Mouse (Mus musculus) embryonic facial prominence, embryonic 11.5 days (tissue): ENCODE data around the gene Tldc1. TPM values are rescaled to one million over a fixed set of nuclear protein-coding genes. Genes with fewer than 3 reads are reported as not detected.

Experiments used
- ATAC-seq: fragments of 200-750 bp; cut with Nextera tagmentation; replicated peaks from 2 replicates; pipeline ENCODE4 v1.8.0; 2017; ENCODE audit warnings: low read depth; ENCODE audit not compliant: insufficient number of reproducible peaks, low FRiP score, low TSS enrichment
- DNase-seq: peaks from one replicate; pipeline ENCODE4 v3.0.0-alpha.2; 2015; ENCODE audit warnings: low spot score
- H3K27ac ChIP-seq: fragments of 300-500 bp; sonication (generic); replicated peaks from 2 replicates; pipeline ENCODE4 v1.5.1; 2014; ENCODE audit warnings: mild to moderate bottlenecking, low read depth, low read length, control low read depth
- H3K27me3 ChIP-seq: fragments of 300-500 bp; sonication (generic); 2 replicates; pipeline ENCODE4 v1.6.1; 2014; ENCODE audit warnings: mild to moderate bottlenecking, low read length, moderate library complexity, mixed read lengths; ENCODE audit not compliant: control insufficient read depth, insufficient read depth
- H3K36me3 ChIP-seq: fragments of 300-500 bp; sonication (generic); replicated peaks from 2 replicates; pipeline ENCODE4 v1.6.1; 2014; ENCODE audit warnings: low read depth, mild to moderate bottlenecking, low read length, moderate library complexity, mixed read lengths; ENCODE audit not compliant: control insufficient read depth, insufficient read depth
- H3K4me1 ChIP-seq: fragments of 300-500 bp; sonication (generic); 2 replicates; pipeline ENCODE4 v1.6.1; 2014; ENCODE audit warnings: low read length, mixed read lengths; ENCODE audit not compliant: control insufficient read depth, insufficient read depth
- H3K4me2 ChIP-seq: fragments of 300-500 bp; sonication (generic); 2 replicates; pipeline ENCODE4 v1.6.1; 2014; ENCODE audit warnings: low read depth, mild to moderate bottlenecking, control low read depth, low read length, moderate library complexity
- H3K4me3 ChIP-seq: fragments of 300-500 bp; sonication (generic); 2 replicates; pipeline ENCODE4 v1.5.1; 2014; ENCODE audit warnings: low read depth, low read length, control low read depth
- H3K9ac ChIP-seq: fragments of 300-500 bp; sonication (generic); replicated peaks from 2 replicates; pipeline ENCODE4 v1.6.1; 2014; ENCODE audit warnings: mild to moderate bottlenecking, control low read depth, low read length
- H3K9me3 ChIP-seq: fragments of 300-500 bp; sonication (generic); replicated peaks from 2 replicates; pipeline ENCODE4 v1.6.1; 2016; ENCODE audit warnings: mild to moderate bottlenecking, low read length, inconsistent platforms, mixed read lengths; ENCODE audit not compliant: control insufficient read depth
- WGBS: fragments of 180-500 bp; shearing (Covaris S2); extraction: QIAGEN DNeasy Blood & Tissue Kit; methylation state at CpG from one replicate; pipeline ENCODE4 v1.1.7; 2014; 5-methylcytosine and 5-hydroxymethylcytosine counted together
- polyA plus RNA-seq: library from polyadenylated mRNA; unstranded; fragments of >200 nt; fragmentation: Nextera tagmentation; extraction: Ambion mirVana; gene quantifications from 2 replicates; pipeline ENCODE4 v1.2.1, GENCODE M21; 2014

Tldc1 gene
- polyA plus RNA-seq, 1 experiment from 2014 or later, result 6.5 TPM

- ATAC-seq (no peak), DNase-seq (no peak)
- WGBS, result 97% methylated on average over 8 of the region's 8 CpGs
- no peaks in the 10 kb centered on the region for H3K36me3 ChIP-seq
- H3K27me3 ChIP-seq, result no peaks in the 10 kb centered on the region
- no peak overlapping the region for H3K27ac ChIP-seq
- no peak overlapping the region for H3K4me2 ChIP-seq
- no peaks in the 10 kb centered on the region for H3K4me1 ChIP-seq
- H3K9ac ChIP-seq, result no peak overlapping the region
- no peak overlapping the region for H3K4me3 ChIP-seq
- no peaks in the 10 kb centered on the region for H3K9me3 ChIP-seq
Observed at GRCm38 (mm10) chr8:119819976-119820375, 41.8 kb upstream of the Tldc1 start.

- 75% methylated on average over 7 of the region's 7 CpGs for WGBS
- no peak overlapping the region for H3K4me3 ChIP-seq
- H3K4me2 ChIP-seq, result no peak overlapping the region
- H3K36me3 ChIP-seq, result no peaks in the 10 kb centered on the region
- no peak overlapping the region for H3K27ac ChIP-seq
- no peak overlapping the region for H3K9ac ChIP-seq
- H3K4me1 ChIP-seq, result no peaks in the 10 kb centered on the region
- DNase-seq (no peak), ATAC-seq (no peak)
- no peaks in the 10 kb centered on the region for H3K27me3 ChIP-seq
- no peaks in the 10 kb centered on the region for H3K9me3 ChIP-seq
Observed at GRCm38 (mm10) chr8:119819316-119819715, 41.1 kb upstream of the Tldc1 start.

- peaks cover 7% of the 10 kb centered on the region; the same call in 1 of the 2 replicates for H3K4me1 ChIP-seq
- H3K9me3 ChIP-seq, result no peaks in the 10 kb centered on the region
- ATAC-seq, result no peak
- no peak overlapping the region for H3K4me2 ChIP-seq
- no peak overlapping the region for H3K9ac ChIP-seq
- no peak overlapping the region for H3K4me3 ChIP-seq
- H3K36me3 ChIP-seq, result no peaks in the 10 kb centered on the region
- WGBS, result 27% methylated on average over 12 of the region's 12 CpGs
- DNase-seq, result no peak
- no peaks in the 10 kb centered on the region for H3K27me3 ChIP-seq
- H3K27ac ChIP-seq, result no peak overlapping the region
Observed at GRCm38 (mm10) chr8:119817446-119817845, 39.2 kb upstream of the Tldc1 start.

GRCm38 (mm10) chr8:119816219-119816618 is 38.0 kb upstream of the Tldc1 start:
- Histone ChIP-seq H3K36me3 (no peaks in the 10 kb centered on the region), H3K4me1 (peaks cover 7% of the 10 kb centered on the region; the same call in 1 of the 2 replicates)
- 73% methylated on average over 6 of the region's 6 CpGs for WGBS

GRCm38 (mm10) chr8:119812650-119813431 is 34.6 kb upstream of the Tldc1 start:
- ATAC-seq (no peak), DNase-seq (no peak)
- H3K4me3 ChIP-seq, result no peak overlapping the region
- H3K27ac ChIP-seq, result peak overlapping the region; percentile 52; the same call in 1 of the 2 replicates
- no peak overlapping the region for H3K9ac ChIP-seq
- H3K36me3 ChIP-seq, result no peaks in the 10 kb centered on the region; the same call in 1 of the 2 replicates
- peaks cover 7% of the 10 kb centered on the region; the same call in 1 of the 2 replicates for H3K4me1 ChIP-seq
- H3K27me3 ChIP-seq, result no peaks in the 10 kb centered on the region
- H3K9me3 ChIP-seq, result no peaks in the 10 kb centered on the region
- H3K4me2 ChIP-seq, result no peak overlapping the region
- 73% methylated on average over 12 of the region's 12 CpGs for WGBS

More at GRCm38 (mm10) chr8:119816219-119816618, 38.0 kb upstream of the Tldc1 start:
- no peaks in the 10 kb centered on the region for H3K9me3 ChIP-seq
- no peak overlapping the region for H3K27ac ChIP-seq
- DNase-seq, result no peak
- H3K4me3 ChIP-seq, result no peak overlapping the region
- no peak overlapping the region; the same call in 1 of the 2 replicates for H3K9ac ChIP-seq
- H3K27me3 ChIP-seq, result no peaks in the 10 kb centered on the region
- no peak overlapping the region for H3K4me2 ChIP-seq
- no peak for ATAC-seq

- WGBS, result 56% methylated on average over 6 of the region's 6 CpGs
- no peak overlapping the region for H3K27ac ChIP-seq
Observed at GRCm38 (mm10) chr8:119811925-119812324, 33.7 kb upstream of the Tldc1 start.

GRCm38 (mm10) chr8:119810953-119811499 is 32.8 kb upstream of the Tldc1 start:
- H3K36me3 ChIP-seq, result no peaks in the 10 kb centered on the region; the same call in 1 of the 2 replicates
- no peak for ATAC-seq
- no peak for DNase-seq
- no peak overlapping the region for H3K4me2 ChIP-seq
- no peak overlapping the region for H3K4me3 ChIP-seq
- WGBS, result 90% methylated on average over 14 of the region's 14 CpGs
- no peak overlapping the region for H3K27ac ChIP-seq
- peaks cover 7% of the 10 kb centered on the region for H3K4me1 ChIP-seq
- no peak overlapping the region for H3K9ac ChIP-seq
- no peaks in the 10 kb centered on the region for H3K9me3 ChIP-seq
- H3K27me3 ChIP-seq, result no peaks in the 10 kb centered on the region

More at GRCm38 (mm10) chr8:119811925-119812324, 33.7 kb upstream of the Tldc1 start:
- ATAC-seq (no peak), DNase-seq (no peak)
- H3K4me1 ChIP-seq, result peaks cover 7% of the 10 kb centered on the region; the same call in 1 of the 2 replicates
- no peaks in the 10 kb centered on the region for H3K9me3 ChIP-seq
- H3K4me2 ChIP-seq, result no peak overlapping the region
- H3K27me3 ChIP-seq, result no peaks in the 10 kb centered on the region
- H3K4me3 ChIP-seq, result no peak overlapping the region
- no peaks in the 10 kb centered on the region; the same call in 1 of the 2 replicates for H3K36me3 ChIP-seq
- H3K9ac ChIP-seq, result no peak overlapping the region
